Mouse (Mus musculus): ENCODE measurements around the gene C77080. TPM values are rescaled to one million over a fixed set of nuclear protein-coding genes. Genes with fewer than 3 reads are reported as not detected.
A peak's percentile ranks its signal among the peaks of the same experiment; 100 is the strongest.
"Not testable (repeated sequence)": the region's sequence is repeated elsewhere in the genome, so short reads cannot be mapped to it uniquely, and the experiment has no call there.

C77080 gene
- total RNA-seq, 2 experiments from 2014 or later: 6.4 to 7.5 TPM

DNA sequence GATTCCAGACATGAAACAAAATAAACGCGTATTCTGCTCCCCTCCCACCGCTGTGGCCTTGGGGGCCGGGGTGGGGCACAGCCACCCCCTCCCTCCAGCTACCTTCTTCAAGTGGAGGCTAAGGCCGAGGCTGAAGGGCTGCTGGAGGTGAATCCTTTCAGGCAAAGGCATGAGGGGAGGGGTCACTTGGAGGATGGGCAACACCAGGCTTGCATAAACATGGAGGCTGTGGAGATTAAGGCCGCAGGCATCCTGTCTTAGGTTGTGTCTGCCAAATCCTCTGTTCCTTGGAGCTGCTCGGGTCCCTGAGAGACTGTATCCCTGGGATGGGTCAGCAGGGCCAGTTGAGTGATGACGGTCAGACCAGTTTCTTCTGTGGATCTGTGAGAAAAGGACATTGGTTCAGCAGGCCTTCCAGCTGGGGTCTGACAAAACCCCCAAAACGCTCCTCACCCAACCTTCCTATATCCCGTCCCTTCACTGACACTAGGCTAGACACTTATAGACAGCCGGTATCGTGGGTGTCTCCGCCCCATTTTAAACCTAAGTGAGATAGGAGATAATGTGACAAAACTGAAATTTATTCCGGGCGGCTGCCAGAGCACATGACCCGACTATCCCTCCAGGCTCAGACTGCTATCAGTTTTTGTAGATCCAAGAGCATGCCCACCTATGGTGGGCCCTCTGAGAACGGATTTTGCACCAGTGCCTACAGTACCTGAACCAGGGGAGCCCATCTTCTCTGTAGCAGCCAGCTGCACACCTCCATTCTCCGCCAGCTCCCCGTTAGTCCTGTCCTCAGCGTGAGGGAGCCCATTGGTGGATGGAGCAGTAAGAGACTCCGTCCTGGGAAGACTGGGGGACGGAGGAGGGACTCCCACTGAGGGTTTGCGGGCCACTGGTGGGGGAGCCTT lies 39.9 kb downstream of the C77080 start:
- no peak for DNase-seq (ENCODE audit: low spot score in 2 of 2)

DNA sequence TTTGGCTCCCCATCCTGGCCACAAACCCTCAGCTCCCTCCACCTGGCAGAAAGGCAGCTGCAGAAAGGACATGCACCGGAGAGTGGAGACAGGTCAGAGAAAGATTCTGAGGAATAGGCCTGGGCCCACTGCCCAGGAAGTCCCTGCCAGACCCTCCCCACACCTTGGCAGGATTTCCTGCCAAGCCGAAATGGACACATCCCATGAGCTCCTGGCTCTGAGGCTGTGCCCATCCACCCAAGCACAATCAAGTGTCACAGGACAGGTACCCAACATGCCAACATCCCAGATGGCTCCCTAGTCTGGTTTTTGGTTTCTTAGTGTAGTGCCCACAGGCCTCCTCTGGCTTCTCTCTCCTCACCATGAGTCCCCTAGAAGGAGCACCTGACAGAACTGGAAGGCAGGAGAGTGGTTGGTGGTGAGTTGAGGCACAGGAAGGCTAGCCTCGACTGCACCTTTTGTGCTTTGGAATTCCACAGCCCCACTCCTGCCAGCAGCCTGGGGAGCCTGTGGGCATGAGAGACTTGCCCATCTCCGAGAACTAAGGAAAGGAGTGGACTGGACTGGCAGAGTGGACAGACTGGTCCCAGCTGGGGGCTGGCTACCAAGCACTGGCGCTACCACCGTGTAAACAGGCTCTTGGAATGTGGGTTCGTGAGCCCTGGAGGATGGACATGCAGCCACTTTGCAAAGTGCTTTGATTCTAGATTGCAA lies 40.7 kb downstream of the C77080 start:
- no peak for DNase-seq (ENCODE audit: low spot score in 2 of 2)

DNA sequence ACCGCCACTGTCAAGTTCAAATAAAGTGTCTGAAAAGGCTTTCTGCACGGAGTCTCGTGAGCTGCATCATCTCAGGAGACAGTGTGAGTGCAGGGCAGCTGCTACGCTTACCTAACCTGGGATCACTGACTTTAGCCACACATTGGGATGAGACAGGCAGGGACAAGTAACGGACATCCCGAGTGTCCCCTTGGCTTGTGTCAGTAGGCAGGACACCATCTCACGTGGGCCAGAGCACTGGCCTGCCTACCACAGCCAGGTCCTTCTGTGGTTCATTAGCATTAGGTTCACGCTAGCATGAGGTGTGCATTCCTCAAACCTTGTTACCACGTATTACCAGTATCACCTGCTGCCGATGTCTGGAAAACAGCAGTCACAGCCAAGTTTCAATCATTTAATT lies 42.0 kb downstream of the C77080 start:
- no peak for DNase-seq (ENCODE audit: low spot score in 2 of 2)

DNA sequence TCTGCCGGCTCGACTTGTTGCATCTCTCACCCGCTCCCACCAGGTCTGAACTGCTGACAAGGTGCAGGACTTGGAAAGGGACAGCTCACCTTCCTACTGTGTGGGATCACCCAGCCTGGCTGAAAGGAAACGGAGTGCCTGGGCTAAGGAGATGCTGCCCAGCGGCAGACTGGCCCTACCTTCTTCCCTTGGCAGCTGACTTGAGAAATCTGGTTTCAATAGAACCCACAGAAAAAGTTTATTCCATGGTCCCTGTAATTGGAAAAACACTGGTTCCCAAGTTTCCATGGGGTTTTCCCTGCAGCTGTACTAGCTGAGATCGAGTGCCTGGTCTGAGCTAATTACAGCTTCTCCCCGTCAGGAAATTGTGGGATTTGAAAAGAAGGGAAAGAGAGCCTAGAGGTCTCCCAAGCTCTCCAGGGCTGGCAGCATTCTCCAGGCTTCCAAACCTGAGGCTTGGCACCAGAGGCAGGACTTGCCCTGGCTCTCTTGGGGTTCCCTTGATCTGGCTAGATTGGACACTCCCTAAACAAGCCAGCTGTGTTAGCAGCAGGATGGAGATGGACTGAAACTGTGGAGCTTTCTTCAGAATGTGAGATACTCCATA lies 42.5 kb downstream of the C77080 start:
- no peak for DNase-seq (ENCODE audit: low spot score in 2 of 2)

DNA sequence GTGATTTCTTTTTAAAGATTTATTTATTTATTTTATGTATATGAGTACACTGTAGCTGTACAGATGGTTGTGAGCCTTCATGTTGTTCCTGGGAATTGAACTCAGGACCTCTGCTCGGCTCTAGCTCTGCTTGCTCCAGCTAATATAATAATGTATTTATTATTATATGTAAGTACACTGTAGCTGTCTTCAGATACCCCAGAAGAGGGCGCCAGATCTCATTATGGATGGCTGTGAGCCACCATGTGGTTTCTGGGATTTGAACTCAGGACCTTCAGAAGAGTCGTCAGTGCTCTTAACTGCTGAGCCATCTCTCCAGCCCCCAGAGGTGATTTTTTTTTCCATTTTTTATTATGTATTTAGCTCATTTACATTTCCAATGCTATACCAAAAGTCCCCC lies 48.7 kb downstream of the C77080 start:
- not testable (repeated sequence) for DNase-seq (ENCODE audit: low spot score in 2 of 2)

DNA sequence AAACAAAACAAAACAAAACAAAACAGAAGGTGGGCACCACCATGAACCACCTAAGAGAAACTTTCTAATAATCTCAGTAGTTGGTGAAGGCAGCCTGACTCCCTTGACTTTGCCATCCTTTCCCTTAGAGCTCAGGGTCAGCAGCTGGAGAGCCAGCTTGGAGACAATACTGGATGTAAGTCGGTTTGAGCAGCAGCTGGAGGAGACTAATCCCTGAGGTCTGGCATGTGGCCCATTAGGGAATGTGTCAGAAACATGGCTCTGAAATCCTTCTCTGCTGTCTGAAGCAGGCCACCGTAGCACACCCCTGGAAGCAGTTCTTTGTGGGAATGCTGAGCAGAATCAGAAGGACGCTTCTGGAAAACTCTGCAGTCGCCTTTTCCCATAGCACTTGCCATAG lies 49.7 kb downstream of the C77080 start:
- DNase-seq (ENCODE audit: low spot score in 2 of 2): no peak

DNA sequence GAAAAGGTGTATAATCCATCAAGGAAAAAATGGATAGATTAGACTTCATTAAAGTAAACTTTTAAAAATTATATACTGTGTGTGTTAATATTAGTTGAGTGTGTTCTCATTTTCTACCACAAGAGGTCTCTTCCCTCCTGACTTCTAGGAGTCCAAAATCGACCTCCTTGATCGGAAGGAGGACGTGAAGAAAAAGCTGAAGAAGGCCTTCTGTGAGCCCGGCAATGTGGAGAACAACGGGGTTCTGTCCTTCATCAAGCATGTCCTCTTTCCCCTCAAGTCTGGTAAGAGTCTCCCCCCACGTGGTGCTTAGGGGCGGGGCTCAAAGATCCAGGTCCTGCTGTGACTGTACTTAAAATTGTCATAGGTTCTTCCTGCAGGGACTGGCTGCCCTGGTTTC lies 51.7 kb downstream of the C77080 start:
- DNase-seq (ENCODE audit: low spot score in 2 of 2): no peak

DNA sequence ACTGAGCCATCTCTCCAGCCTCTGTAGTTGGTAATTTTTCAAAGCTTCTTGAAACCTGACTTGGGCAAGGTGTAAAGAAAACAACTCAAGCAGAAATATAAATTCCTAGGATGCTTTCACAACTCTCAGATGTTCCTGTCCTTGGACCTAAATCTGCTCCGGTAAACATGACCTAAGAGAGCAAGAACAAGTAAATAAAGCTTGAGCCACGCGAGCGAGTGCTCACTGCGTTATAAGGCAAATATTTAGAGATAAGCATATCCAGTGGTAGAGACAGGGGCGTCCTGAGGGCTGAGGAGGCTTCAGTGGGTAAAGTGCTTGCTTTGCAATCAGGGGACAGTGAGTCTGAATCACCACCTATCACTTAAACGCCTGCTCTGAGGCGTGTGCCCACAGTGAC lies 54.4 kb downstream of the C77080 start:
- no peak for DNase-seq (ENCODE audit: low spot score in 2 of 2)

DNA sequence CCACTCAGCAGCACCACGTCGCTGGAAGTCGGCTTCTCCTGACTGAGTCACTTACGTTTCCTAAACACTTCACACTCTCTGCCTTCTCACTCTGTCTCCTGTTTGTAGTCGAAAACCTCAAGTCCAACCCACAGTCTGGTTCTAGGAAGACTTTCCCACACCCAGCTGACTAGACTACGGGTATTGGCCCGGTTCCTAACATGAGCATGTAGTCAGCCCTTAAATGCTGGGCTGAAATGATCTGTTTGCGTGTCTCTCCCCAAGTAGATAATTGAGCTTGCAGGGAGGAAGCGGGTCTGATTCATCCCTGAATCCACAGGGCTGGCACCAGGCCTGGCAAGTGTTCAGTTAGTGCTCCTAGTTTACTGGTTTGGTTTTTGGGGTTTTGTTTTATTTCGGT lies 56.5 kb downstream of the C77080 start:
- DNase-seq (ENCODE audit: low spot score in 2 of 2): peak in 1 of 2 experiments; percentile 34

DNA sequence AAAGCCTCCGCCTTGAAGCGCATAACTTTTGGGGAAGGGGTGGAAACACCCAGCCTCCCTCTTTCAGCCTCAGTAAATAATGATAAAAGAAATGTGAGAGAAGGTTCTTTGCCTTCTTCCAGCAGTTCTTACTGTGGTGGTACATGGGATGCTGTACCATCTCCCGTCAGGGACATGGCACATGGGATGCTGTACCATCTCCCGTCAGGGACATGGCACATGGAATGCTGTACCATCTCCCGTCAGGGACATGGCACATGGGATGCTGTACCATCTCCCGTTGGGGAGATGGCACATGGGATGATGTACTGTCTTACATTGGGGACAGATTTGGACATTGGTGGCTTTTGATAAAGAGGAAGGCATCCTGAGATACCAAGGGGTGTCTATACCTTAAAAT lies 63.7 kb downstream of the C77080 start:
- no peak for DNase-seq (ENCODE audit: low spot score in 2 of 2)

DNA sequence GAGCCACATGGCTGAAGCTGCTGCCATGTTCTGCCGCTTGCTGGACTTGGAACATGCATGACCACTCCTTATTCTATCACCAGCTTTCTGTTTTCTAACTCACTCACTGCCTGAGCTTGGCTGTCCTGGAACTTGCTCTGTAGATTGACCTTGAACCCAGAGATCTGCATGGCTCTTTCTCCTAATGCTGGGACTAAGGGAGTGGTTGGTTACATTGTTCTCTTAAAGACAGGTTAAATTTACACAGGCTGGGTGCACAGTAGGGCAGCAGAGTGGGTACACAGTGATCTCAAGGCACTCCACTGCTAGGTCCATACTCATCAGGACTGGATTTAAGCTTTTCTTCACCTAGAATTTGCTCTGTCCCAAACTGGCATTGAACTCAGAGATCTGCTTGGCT lies 66.9 kb downstream of the C77080 start:
- no peak for DNase-seq (ENCODE audit: low spot score in 2 of 2)

DNA sequence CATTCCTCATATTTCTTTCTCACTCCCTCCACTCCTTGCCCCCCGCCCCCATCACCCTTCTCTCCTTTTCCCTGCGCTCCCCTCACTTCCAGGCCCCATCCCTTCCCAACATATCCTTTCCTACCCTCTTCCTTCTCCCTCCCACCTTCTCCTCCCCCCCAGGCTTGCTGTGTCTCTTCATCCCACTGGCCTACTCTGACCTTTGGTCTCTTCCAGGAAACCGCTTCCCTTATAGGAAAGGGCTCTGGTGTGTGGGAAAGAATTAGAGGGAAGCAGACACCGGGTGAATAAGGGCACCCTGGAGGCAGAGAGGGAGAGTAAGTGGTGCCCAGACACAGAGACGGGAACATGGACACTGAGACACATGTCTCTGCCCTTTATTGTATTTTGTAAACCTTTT lies 69.5 kb downstream of the C77080 start:
- DNase-seq (ENCODE audit: low spot score in 2 of 2): no peak

DNA sequence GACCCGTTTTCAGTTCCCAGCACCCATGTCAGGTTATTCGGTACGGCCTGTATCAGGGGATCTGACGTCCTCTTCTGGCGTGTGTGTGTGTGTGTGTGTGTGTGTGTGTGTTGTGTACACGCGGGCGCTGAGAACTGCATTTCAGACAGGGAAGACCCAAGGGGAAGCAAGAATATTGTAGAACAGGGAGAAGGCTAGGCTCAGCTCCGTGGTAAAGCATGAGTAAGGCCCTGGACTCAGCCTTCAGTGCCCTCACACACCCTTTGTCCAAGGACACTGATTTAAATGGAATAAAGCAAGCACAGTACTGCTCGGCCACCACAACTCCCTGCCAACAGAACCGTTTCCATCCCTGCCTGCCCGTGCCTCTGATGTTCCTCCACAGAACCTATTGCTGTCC lies 70.7 kb downstream of the C77080 start:
- DNase-seq (ENCODE audit: low spot score in 2 of 2): no peak

DNA sequence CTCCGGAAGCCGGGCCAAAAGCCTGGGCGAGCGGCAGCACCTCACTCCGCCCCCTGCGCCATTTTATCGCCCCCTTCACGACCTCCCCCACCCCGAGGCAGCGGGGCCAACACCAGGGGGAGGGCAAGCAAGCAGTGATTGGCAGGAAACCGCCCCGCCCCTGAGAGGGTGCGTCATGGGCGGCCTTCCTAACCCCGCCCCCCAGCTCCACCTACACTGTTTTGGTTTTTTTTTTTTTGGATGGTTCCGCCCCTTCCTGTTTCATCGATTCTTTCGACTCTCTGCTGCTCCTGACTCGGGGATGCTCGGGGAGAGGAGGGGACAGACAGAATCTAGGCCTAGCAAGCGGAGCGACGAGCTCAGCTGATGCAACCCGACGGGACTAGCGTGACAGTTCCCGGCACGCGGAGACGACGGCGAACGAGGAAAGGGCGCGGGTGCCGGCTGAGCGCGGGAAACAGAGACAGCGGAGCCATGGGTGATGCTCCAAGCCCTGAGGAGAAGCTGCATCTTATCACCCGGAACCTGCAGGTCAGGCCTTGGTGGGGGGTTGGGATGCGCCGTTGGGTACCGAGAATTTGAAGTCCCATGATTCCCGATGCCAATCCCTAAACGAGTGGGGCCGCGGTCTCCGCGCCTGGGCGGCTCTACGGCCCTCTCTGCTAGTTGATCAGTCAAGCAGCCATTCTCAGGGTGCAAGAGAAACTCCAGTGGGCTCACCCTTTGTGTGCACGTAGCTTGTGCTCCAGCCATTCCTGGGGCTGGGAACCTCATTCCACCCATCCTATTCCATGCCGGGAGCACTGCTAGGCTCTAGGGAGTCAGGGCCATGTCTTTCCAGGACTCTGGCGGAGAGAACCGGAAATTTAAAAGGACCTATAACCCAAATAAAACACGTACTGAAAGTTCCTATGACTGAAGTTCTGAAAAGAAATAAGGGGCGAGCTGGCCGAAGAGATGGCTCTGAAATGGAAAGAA lies 71.4 kb downstream of the C77080 start, which contains the start of the genes S100pbp and Yars:
Gene S100pbp (minus strand): TSS at position 186 of the 978 bp plus-strand sequence.
Gene Yars (plus strand): TSS at position 219 of the 978 bp plus-strand sequence.
- peak; percentile 92 to 97 for DNase-seq (ENCODE audit: low spot score in 2 of 2)

DNA sequence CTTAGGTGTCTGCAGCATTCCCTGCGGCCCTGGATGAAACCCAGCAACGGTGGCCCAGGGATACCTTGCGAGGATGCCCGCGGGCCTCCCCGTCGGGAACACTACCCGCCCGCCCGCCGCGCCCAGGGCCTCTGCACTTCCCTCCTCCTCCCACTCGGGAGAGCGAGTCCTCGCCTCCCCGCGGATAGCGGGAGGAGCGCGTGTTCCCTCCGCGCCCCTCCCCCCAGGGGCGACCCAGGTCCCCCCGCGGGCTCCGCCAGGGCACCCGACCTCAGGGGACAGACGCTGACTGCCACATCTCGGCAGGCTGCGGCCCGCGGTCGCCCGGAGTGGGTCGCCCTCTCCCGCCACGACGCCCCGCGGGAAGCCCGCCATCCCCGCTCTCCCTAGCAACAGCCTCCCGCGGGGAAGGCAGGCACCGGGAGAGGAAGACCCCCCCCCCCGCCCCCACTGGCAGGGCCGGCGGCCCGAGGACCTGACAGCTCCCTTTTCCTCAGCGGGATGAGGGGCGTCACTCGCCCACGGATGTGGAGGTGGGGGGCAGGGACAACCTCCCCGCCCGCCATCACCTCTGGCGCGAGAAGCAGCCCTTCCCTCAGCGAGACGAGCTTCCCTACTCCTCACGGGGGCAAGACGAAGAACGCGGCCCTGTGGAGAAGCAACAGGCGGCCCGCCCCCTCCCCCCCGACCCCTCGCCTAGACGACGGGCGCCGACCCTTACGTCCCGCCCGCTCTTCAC lies 72.2 kb downstream of the C77080 start:
- DNase-seq (ENCODE audit: low spot score in 2 of 2): peak; percentile 39 to 53

DNA sequence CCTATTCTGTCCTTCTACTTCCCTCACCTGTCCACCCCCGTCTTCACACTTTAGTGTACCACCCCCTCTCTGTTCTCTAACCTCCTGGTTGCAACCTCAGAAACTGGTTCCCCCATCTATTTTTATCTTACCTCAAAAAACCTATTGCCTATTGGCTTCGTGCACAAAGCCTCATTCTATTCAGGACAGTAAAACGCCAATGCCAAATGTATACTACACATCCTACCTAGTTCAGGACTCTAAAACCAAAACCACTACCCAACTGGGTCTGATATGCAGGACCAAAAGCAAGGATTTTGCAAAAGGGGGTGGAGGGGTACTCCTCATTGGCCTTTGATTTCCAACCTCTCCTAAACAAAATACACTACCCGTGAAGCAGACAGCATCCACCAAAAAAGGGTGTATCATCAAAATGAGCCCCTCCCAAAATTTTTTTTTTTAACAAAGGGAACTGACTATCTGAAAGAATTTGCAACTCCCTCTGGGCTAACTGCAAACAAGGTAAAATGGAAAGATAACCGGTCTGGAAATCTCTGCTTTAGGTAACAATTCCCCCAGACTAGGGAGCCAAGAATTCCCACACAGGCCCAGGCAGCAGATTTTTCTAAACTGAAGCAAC lies 73.1 kb downstream of the C77080 start:
- DNase-seq (ENCODE audit: low spot score in 2 of 2): no peak

DNA sequence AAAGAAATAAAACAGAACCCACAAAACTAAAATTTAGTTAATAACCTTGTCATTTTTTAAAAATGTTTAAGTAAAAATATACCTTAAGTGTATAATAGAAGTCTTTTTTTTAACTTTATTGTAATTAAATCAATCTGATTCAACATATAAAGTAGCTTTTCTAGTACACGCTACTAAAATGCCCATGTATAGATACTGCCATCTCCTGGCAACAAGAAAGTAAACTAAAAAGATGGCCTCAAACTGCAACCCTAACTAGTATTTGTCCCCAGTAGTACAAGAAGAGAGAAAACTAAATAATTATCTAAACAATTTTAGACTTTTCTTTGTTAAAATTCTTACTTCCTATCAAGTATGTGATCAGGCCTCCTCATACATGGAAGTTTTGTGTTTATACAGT lies 81.6 kb downstream of the C77080 start:
- no peak for DNase-seq (ENCODE audit: low spot score in 2 of 2)

DNA sequence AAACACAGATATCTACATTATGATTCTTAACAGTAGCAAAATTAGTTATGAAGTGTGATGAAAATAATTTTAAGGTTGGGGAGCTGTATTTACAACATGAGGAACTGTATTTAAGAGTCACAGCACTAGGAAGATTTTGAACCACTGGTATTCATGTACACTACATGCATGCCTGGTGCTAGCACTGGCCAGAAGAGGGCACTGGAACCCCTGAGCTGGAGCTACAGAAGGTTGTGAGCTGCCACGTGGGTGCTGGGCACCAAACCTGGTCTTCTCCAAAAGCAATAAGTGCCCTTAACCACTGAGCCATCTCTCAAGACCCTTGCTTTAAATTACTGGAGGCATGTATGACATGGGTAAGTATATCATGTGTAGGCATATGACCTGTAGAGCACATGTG lies 88.7 kb downstream of the C77080 start:
- DNase-seq (ENCODE audit: low spot score in 2 of 2): no peak

All from layer of hippocampus, adult 18-20 months (tissue).